Mouse (Mus musculus): ENCODE results near the gene Zhx3.

DNA sequence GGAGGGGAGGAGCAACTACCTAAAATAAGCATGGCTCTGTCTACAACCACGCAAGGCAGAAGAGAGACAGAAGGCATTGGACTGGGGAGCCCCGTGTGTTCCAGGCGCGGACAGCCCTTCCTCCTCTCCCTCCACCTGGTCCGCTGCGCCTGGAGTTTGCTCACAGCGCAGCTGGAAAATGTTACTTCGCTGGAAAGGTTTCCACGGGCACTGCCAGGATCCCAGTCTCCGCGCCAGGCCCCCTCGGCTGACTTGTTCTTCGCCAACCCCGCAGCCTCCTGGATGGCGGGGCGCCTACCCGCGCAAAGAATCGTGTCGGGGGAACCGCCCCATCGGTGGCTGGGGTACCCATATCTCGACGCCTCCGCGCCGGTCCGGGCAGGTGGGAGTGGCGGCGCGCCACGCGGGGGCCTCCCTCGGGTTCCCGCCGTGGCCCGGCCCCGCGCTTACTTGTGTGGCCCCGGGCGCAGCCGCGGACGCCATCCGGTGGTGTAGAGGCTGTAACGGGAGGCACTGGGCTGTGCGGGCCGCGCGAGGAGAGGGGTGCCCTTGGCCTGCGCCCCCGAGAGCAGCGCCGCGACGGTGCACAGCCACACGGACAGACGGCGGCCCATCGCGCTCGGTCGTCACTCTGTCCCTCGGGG is 38.9 kb upstream of the Zhx3 start:
- TF ChIP-seq CTCF (IDR thresholded peaks at IDR 0.05; ENCODE audit: control insufficient read depth, insufficient read depth, insufficient read length) (no peak), CEBPB (IDR thresholded peaks at IDR 0.05; ENCODE audit: low read depth) (no peak)

Data from C2C12 (cell line).